Mouse (Mus musculus): ENCODE measurements around the gene Lekr1. TPM values are rescaled to one million over a fixed set of nuclear protein-coding genes. Genes with fewer than 3 reads are reported as not detected.

Lekr1 gene
- polyA plus RNA-seq, 1 experiment from 2014 or later = 3.4 TPM

GRCm38 (mm10) chr3:65861471-65861881 is 195.4 kb downstream of the Lekr1 start:
- Histone ChIP-seq H3K36me3 (ENCODE audit: control insufficient read depth, insufficient read depth) (no peaks in the 10 kb centered on the region), H3K9ac (ENCODE audit: low read depth, low read length) (no peak overlapping the region), H3K27ac (ENCODE audit: low read depth, low read length) (no peak overlapping the region), H3K9me3 (ENCODE audit: control insufficient read depth) (no peaks in the 10 kb centered on the region), H3K4me1 (replicated peaks; ENCODE audit: control insufficient read depth, insufficient read depth, low read length) (0 out of 2 replicates have a peak, but pooled peaks cover 4% of the 10 kb centered on the region), H3K4me3 (ENCODE audit: low read depth, low read length) (no peak overlapping the region), H3K27me3 (replicated peaks; ENCODE audit: control insufficient read depth, insufficient read depth, low read length) (0 out of 2 replicates have a peak, but pooled peaks cover 3% of the 10 kb centered on the region), H3K4me2 (replicated peaks; ENCODE audit: low read depth) (no peak overlapping the region)
- 35% methylated on average over 6 of the region's 6 CpGs for WGBS
- no peak for ATAC-seq
- TF ChIP-seq CTCF (IDR thresholded peaks at IDR 0.05; ENCODE audit: low read depth) = no peak

- Histone ChIP-seq H3K27ac (ENCODE audit: low read depth, low read length) (no peak overlapping the region), H3K9me3 (ENCODE audit: control insufficient read depth) (no peaks in the 10 kb centered on the region), H3K4me3 (ENCODE audit: low read depth, low read length) (no peak overlapping the region), H3K9ac (ENCODE audit: low read depth, low read length) (no peak overlapping the region), H3K4me2 (replicated peaks; ENCODE audit: low read depth) (peak overlapping the region; percentile 28; the same call in 1 of the 2 replicates), H3K27me3 (replicated peaks; ENCODE audit: control insufficient read depth, insufficient read depth, low read length) (0 out of 2 replicates have a peak, but pooled peaks cover 3% of the 10 kb centered on the region), H3K36me3 (ENCODE audit: control insufficient read depth, insufficient read depth) (no peaks in the 10 kb centered on the region), H3K4me1 (replicated peaks; ENCODE audit: control insufficient read depth, insufficient read depth, low read length) (0 out of 2 replicates have a peak, but pooled peaks cover 4% of the 10 kb centered on the region)
- TF ChIP-seq CTCF (IDR thresholded peaks at IDR 0.05; ENCODE audit: low read depth) = peak; percentile 98
- WGBS = 3% methylated on average over 11 of the region's 11 CpGs
- peak; percentile 79 for ATAC-seq
Measured at GRCm38 (mm10) chr3:65863297-65863696, 197.3 kb downstream of the Lekr1 start.

- no peak overlapping the region for H3K9ac ChIP-seq (ENCODE audit: low read depth, low read length)
Measured at GRCm38 (mm10) chr3:65863762-65864377, 197.8 kb downstream of the Lekr1 start.

GRCm38 (mm10) chr3:65868931-65869330 is 202.9 kb downstream of the Lekr1 start:
- TF ChIP-seq CTCF (IDR thresholded peaks at IDR 0.05; ENCODE audit: low read depth) = no peak
- Histone ChIP-seq H3K4me2 (replicated peaks; ENCODE audit: low read depth) (no peak overlapping the region), H3K27ac (ENCODE audit: low read depth, low read length) (no peak overlapping the region), H3K9ac (ENCODE audit: low read depth, low read length) (no peak overlapping the region), H3K4me1 (replicated peaks; ENCODE audit: control insufficient read depth, insufficient read depth, low read length) (no peaks in the 10 kb centered on the region), H3K27me3 (replicated peaks; ENCODE audit: control insufficient read depth, insufficient read depth, low read length) (0 out of 2 replicates have a peak, but pooled peaks cover 3% of the 10 kb centered on the region), H3K9me3 (ENCODE audit: control insufficient read depth) (no peaks in the 10 kb centered on the region), H3K4me3 (ENCODE audit: low read depth, low read length) (no peak overlapping the region), H3K36me3 (ENCODE audit: control insufficient read depth, insufficient read depth) (no peaks in the 10 kb centered on the region)
- WGBS = 89% methylated on average over 8 of the region's 8 CpGs
- ATAC-seq = no peak

More at GRCm38 (mm10) chr3:65863762-65864377, 197.8 kb downstream of the Lekr1 start:
- 0 out of 2 replicates have a peak, but pooled peaks cover 3% of the 10 kb centered on the region for H3K27me3 ChIP-seq (replicated peaks; ENCODE audit: control insufficient read depth, insufficient read depth, low read length)
- H3K4me3 ChIP-seq (ENCODE audit: low read depth, low read length) = no peak overlapping the region
- no peak for TF ChIP-seq CTCF (IDR thresholded peaks at IDR 0.05; ENCODE audit: low read depth)
- no peak for ATAC-seq
- H3K9me3 ChIP-seq (ENCODE audit: control insufficient read depth) = no peaks in the 10 kb centered on the region
- no peak overlapping the region for H3K27ac ChIP-seq (ENCODE audit: low read depth, low read length)
- 61% methylated on average over 16 of the region's 16 CpGs for WGBS
- H3K4me2 ChIP-seq (replicated peaks; ENCODE audit: low read depth) = peak overlapping the region; percentile 28; the same call in 1 of the 2 replicates
- H3K4me1 ChIP-seq (replicated peaks; ENCODE audit: control insufficient read depth, insufficient read depth, low read length) = no peaks in the 10 kb centered on the region
- no peaks in the 10 kb centered on the region for H3K36me3 ChIP-seq (ENCODE audit: control insufficient read depth, insufficient read depth)

GRCm38 (mm10) chr3:65869724-65870123 is 203.7 kb downstream of the Lekr1 start:
- H3K4me2 ChIP-seq (replicated peaks; ENCODE audit: low read depth) = no peak overlapping the region
- TF ChIP-seq CTCF (IDR thresholded peaks at IDR 0.05; ENCODE audit: low read depth) = no peak
- no peaks in the 10 kb centered on the region for H3K4me1 ChIP-seq (replicated peaks; ENCODE audit: control insufficient read depth, insufficient read depth, low read length)
- no peaks in the 10 kb centered on the region for H3K27me3 ChIP-seq (replicated peaks; ENCODE audit: control insufficient read depth, insufficient read depth, low read length)
- no peaks in the 10 kb centered on the region for H3K36me3 ChIP-seq (ENCODE audit: control insufficient read depth, insufficient read depth)
- ATAC-seq = no peak
- H3K27ac ChIP-seq (ENCODE audit: low read depth, low read length) = no peak overlapping the region
- H3K4me3 ChIP-seq (ENCODE audit: low read depth, low read length) = no peak overlapping the region
- H3K9me3 ChIP-seq (ENCODE audit: control insufficient read depth) = no peaks in the 10 kb centered on the region
- no peak overlapping the region for H3K9ac ChIP-seq (ENCODE audit: low read depth, low read length)
- WGBS = 70% methylated on average over 6 of the region's 6 CpGs

- 23% methylated on average over 12 of the region's 12 CpGs for WGBS
- Histone ChIP-seq H3K9ac (ENCODE audit: low read depth, low read length) (no peak overlapping the region), H3K27ac (ENCODE audit: low read depth, low read length) (no peak overlapping the region), H3K9me3 (ENCODE audit: control insufficient read depth) (no peaks in the 10 kb centered on the region), H3K4me3 (ENCODE audit: low read depth, low read length) (no peak overlapping the region), H3K4me2 (replicated peaks; ENCODE audit: low read depth) (peak overlapping the region; percentile 27; the same call in 1 of the 2 replicates), H3K36me3 (ENCODE audit: control insufficient read depth, insufficient read depth) (no peaks in the 10 kb centered on the region), H3K27me3 (replicated peaks; ENCODE audit: control insufficient read depth, insufficient read depth, low read length) (no peaks in the 10 kb centered on the region), H3K4me1 (replicated peaks; ENCODE audit: control insufficient read depth, insufficient read depth, low read length) (no peaks in the 10 kb centered on the region)
- no peak for ATAC-seq
- TF ChIP-seq CTCF (IDR thresholded peaks at IDR 0.05; ENCODE audit: low read depth) = no peak
Measured at GRCm38 (mm10) chr3:65871188-65871603, 205.2 kb downstream of the Lekr1 start.
